Mouse (Mus musculus): Measurements from ENCODE around the gene Ybey. TPM values are rescaled to one million over a fixed set of nuclear protein-coding genes. Genes with fewer than 3 reads are reported as not detected.

Ybey gene
- polyA plus RNA-seq (2014; fragmentation: Nextera tagmentation; extraction: Ambion mirVana) = 3.3 and 4.2 TPM in 2 replicates

DNA sequence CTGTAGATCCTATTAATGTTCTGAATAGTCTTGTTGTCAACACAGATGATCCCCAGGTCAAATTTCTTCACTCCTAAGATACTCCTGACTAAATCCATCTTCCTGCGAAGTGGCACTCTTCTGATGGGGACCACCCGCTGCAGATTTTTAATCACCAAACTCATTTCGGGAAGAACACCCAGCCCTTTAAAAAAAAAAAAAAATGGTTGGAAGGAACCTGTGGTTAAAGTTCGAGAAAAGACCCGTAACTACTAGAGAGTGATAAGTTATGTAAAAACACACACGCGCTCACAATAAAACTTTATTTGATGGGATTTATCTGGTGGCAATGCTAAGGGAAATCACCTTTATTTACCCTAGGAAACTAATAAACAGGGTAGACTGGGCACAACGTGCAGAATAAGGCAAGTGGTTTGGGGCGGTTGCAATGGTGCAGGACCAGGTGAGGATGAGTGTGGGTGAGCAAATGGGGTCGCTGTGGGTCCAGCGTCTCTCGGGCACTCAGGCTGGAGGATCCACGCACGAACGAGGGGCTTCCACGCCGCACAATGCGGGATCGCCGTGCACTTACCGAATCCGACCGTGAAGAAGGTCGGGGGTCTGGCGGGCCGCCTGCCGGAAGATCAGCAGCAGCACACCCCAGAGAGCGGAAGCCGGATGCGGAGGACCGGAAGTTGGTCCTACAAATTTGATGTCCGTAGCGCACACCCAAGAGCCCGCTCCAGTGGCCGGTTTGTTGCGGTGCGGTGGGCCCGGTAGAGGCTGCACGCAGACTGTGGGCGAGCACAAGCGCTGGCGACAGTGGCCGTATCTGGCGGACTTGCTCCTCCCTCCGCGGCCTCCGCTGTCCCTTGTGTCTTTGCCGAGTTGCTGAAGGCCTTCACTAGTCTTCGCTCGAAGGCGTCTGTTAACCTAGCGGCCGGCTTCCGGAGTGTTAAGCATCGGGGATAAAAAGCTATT is at the start of gene Ybey, which contains the start of gene Mcm3ap:
TSS of gene Ybey (minus strand) at position 912 of the 960 bp plus-strand sequence.
TSS of gene Mcm3ap (plus strand) at position 725 of the 960 bp plus-strand sequence.
- H3K9me3 ChIP-seq (ENCODE audit: control insufficient read depth, low read length) = no peaks in the 10 kb centered on the region
- 1% methylated on average over 52 of the region's 55 CpGs for WGBS
- H3K27ac ChIP-seq (replicated peaks; ENCODE audit: low read depth, low read length) = peak within 1 kb of the TSS; percentile 83
- ATAC-seq (ENCODE audit: low read depth) (peak; percentile 97), DNase-seq (ENCODE audit: low spot score) (peak; percentile 95)
- H3K36me3 ChIP-seq (ENCODE audit: control insufficient read depth, insufficient read depth, low read length) = peaks cover 23% of the 10 kb centered on the region
- H3K4me2 ChIP-seq (ENCODE audit: low read depth, low read length) = peak within 1 kb of the TSS; percentile 70
- peak within 1 kb of the TSS; percentile 93 for H3K9ac ChIP-seq (ENCODE audit: low read depth, low read length)
- H3K27me3 ChIP-seq (replicated peaks; ENCODE audit: control insufficient read depth, insufficient read depth, low read length) = no peaks in the 10 kb centered on the region
- no peaks in the 10 kb centered on the region for H3K4me1 ChIP-seq (ENCODE audit: control insufficient read depth, insufficient read depth, low read length)
- peak within 1 kb of the TSS; percentile 87 for H3K4me3 ChIP-seq (ENCODE audit: low read depth, low read length)

DNA sequence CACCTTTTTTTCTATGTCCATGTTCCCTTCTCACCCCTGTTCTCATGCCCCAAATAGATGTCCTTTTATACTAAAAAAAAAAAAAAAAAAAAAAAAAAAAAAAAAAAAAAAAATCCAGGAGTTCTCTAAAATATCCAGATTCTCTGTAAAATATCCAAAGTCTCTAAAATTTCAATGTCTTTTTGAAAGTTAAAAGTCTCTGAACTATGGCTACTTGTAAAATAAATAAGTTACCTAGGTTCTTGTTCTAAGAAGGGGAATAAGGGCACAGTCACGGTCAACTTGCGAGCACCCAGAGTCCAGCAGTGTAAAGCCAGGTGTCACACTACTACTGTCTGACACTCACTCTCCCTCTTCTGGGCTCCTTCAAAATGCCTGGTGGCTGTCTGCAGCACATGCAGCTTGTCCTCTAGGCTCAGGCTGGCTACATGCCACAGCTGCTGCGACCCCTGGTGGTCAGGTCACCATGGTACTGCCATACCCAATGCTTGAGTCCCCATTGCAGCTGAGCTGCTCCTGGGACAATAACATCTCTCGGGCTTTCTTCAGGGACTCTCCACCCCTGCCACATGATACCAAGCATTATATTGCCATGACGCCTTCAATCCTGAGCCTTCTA is 44.2 kb upstream of the Ybey start:
- no peak overlapping the region for H3K4me2 ChIP-seq (ENCODE audit: low read depth, low read length)
- no peaks in the 10 kb centered on the region for H3K27me3 ChIP-seq (replicated peaks; ENCODE audit: control insufficient read depth, insufficient read depth, low read length)
- H3K4me1 ChIP-seq (ENCODE audit: control insufficient read depth, insufficient read depth, low read length) = no peaks in the 10 kb centered on the region
- ATAC-seq (ENCODE audit: low read depth) (peak; percentile 84), DNase-seq (ENCODE audit: low spot score) (peak; percentile 65)
- 0 out of 2 replicates have a peak, but pooled peaks cover 3% of the 10 kb centered on the region for H3K9me3 ChIP-seq (ENCODE audit: control insufficient read depth, low read length)
- peaks cover 68% of the 10 kb centered on the region for H3K36me3 ChIP-seq (ENCODE audit: control insufficient read depth, insufficient read depth, low read length)
- WGBS = 49% methylated on average over 5 of the region's 5 CpGs
- H3K27ac ChIP-seq (replicated peaks; ENCODE audit: low read depth, low read length) = no peak overlapping the region
- no peak overlapping the region for H3K4me3 ChIP-seq (ENCODE audit: low read depth, low read length)
- no peak overlapping the region for H3K9ac ChIP-seq (ENCODE audit: low read depth, low read length)

DNA sequence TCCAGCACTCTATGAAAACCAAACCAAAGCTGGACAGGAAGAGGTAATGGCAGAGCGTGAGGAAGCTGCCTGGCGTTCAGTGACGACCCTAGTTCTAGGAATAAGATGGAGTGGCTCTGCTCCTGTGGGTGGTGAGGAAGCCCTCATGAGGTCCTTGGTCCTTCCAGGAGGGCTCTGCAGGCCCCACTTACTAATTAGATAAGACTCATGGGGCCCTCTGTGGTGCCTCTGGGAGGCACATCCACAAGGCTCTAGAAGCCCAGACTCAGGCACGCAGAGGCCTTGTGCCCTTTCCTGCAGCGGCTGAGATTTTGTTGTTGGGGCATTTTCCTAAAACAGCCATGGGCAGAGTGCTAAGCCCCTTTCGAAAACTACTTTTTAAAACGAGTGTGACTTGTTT is 37.0 kb upstream of the Ybey start:
- H3K27me3 ChIP-seq (replicated peaks; ENCODE audit: control insufficient read depth, insufficient read depth, low read length) = no peaks in the 10 kb centered on the region
- 96% methylated on average over 7 of the region's 7 CpGs for WGBS
- H3K4me3 ChIP-seq (ENCODE audit: low read depth, low read length) = no peak overlapping the region
- no peaks in the 10 kb centered on the region for H3K4me1 ChIP-seq (ENCODE audit: control insufficient read depth, insufficient read depth, low read length)
- no peak overlapping the region for H3K9ac ChIP-seq (ENCODE audit: low read depth, low read length)
- DNase-seq (ENCODE audit: low spot score) (no peak), ATAC-seq (ENCODE audit: low read depth) (no peak)
- H3K9me3 ChIP-seq (ENCODE audit: control insufficient read depth, low read length) = no peaks in the 10 kb centered on the region
- peaks cover 93% of the 10 kb centered on the region for H3K36me3 ChIP-seq (ENCODE audit: control insufficient read depth, insufficient read depth, low read length)
- no peak overlapping the region for H3K4me2 ChIP-seq (ENCODE audit: low read depth, low read length)
- H3K27ac ChIP-seq (replicated peaks; ENCODE audit: low read depth, low read length) = no peak overlapping the region

DNA sequence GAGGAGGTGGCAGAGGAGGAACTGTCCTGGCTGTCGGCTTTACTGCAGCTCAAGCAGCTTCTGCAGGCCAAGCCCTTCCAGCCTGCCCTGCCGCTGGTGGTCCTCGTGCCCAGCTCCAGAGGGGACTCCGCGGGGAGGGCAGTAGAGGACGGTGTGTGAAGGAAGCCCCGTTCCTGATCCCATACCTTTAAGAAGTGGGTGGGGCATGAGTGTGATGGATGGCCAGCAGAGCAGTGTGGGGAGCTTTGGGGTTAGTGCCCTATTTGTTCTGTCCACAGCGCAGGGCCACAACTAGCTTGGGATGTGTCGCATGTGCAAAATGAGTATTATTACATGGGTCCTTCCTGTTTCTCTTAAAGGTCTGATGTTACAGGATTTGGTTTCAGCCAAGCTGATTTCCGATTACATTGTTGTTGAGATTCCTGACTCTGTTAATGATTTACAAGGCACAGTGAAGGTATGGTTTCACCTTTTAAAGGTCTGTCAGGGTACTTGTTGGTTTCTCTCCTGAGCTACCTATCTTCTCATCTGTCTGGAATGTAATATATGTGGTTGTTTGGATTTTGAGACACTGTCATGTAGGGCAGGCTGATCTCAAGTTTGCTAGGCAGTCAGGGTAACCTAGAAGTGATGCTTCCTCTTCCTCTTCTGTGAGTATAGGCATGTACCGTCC is 35.5 kb upstream of the Ybey start:
- Histone ChIP-seq H3K4me1 (ENCODE audit: control insufficient read depth, insufficient read depth, low read length) (no peaks in the 10 kb centered on the region), H3K27me3 (replicated peaks; ENCODE audit: control insufficient read depth, insufficient read depth, low read length) (no peaks in the 10 kb centered on the region), H3K9me3 (ENCODE audit: control insufficient read depth, low read length) (no peaks in the 10 kb centered on the region), H3K4me2 (ENCODE audit: low read depth, low read length) (no peak overlapping the region), H3K4me3 (ENCODE audit: low read depth, low read length) (no peak overlapping the region), H3K9ac (ENCODE audit: low read depth, low read length) (no peak overlapping the region), H3K36me3 (ENCODE audit: control insufficient read depth, insufficient read depth, low read length) (peaks cover 92% of the 10 kb centered on the region), H3K27ac (replicated peaks; ENCODE audit: low read depth, low read length) (no peak overlapping the region)
- no peak for DNase-seq (ENCODE audit: low spot score)
- no peak for ATAC-seq (ENCODE audit: low read depth)
- 90% methylated on average over 10 of the region's 11 CpGs for WGBS

DNA sequence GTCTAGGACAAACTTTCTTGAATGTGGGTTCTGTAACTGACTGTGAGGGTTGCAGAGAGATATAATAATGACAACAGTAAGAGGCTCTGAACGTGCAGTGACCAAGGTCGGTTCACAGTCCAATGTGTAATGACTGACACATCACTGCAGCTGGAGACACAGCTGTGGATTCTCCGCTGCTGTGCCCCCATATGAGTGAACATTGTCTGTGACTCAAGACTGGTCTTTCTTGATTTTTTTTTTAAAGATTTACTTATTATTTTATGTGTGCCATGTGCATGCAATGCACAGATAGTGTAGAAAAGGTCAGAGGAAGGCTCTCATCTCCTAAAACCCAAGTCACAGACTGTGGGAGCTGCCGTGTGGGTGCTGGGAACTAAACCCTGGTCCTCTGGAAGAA is 28.6 kb upstream of the Ybey start:
- DNase-seq (ENCODE audit: low spot score) = no peak
- peaks cover 92% of the 10 kb centered on the region for H3K36me3 ChIP-seq (ENCODE audit: control insufficient read depth, insufficient read depth, low read length)
- no peak overlapping the region for H3K4me3 ChIP-seq (ENCODE audit: low read depth, low read length)
- WGBS = 94% methylated on average over 4 of the region's 4 CpGs
- no peak overlapping the region for H3K27ac ChIP-seq (replicated peaks; ENCODE audit: low read depth, low read length)
- H3K27me3 ChIP-seq (replicated peaks; ENCODE audit: control insufficient read depth, insufficient read depth, low read length) = no peaks in the 10 kb centered on the region
- no peak overlapping the region for H3K9ac ChIP-seq (ENCODE audit: low read depth, low read length)
- no peaks in the 10 kb centered on the region for H3K4me1 ChIP-seq (ENCODE audit: control insufficient read depth, insufficient read depth, low read length)
- H3K4me2 ChIP-seq (ENCODE audit: low read depth, low read length) = no peak overlapping the region
- no peak for ATAC-seq (ENCODE audit: low read depth)
- no peaks in the 10 kb centered on the region for H3K9me3 ChIP-seq (ENCODE audit: control insufficient read depth, low read length)

DNA sequence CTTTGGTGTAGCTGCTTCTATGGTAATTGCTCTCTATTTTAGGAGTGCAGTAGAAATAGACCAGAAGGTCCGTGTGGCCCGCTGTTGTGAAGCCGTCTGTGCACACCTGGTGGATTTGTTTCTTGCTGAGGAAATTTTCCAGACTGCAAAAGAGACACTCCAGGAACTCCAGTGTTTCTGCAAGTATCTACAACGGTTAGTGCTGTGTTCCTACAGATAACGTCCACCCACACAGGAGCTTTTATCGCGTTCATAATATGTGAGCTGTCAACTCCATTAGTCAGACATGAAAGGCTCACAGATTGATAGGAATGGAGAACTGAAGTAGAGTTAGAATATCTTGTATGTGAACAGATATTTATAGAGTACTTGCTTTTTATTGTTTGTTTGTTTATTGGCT is 27.5 kb upstream of the Ybey start:
- 96% methylated on average over 7 of the region's 7 CpGs for WGBS
- Histone ChIP-seq H3K36me3 (ENCODE audit: control insufficient read depth, insufficient read depth, low read length) (peaks cover 89% of the 10 kb centered on the region), H3K4me1 (ENCODE audit: control insufficient read depth, insufficient read depth, low read length) (no peaks in the 10 kb centered on the region), H3K4me3 (ENCODE audit: low read depth, low read length) (no peak overlapping the region), H3K4me2 (ENCODE audit: low read depth, low read length) (no peak overlapping the region), H3K9ac (ENCODE audit: low read depth, low read length) (no peak overlapping the region), H3K9me3 (ENCODE audit: control insufficient read depth, low read length) (no peaks in the 10 kb centered on the region), H3K27ac (replicated peaks; ENCODE audit: low read depth, low read length) (no peak overlapping the region), H3K27me3 (replicated peaks; ENCODE audit: control insufficient read depth, insufficient read depth, low read length) (no peaks in the 10 kb centered on the region)
- DNase-seq (ENCODE audit: low spot score) (no peak), ATAC-seq (ENCODE audit: low read depth) (no peak)

DNA sequence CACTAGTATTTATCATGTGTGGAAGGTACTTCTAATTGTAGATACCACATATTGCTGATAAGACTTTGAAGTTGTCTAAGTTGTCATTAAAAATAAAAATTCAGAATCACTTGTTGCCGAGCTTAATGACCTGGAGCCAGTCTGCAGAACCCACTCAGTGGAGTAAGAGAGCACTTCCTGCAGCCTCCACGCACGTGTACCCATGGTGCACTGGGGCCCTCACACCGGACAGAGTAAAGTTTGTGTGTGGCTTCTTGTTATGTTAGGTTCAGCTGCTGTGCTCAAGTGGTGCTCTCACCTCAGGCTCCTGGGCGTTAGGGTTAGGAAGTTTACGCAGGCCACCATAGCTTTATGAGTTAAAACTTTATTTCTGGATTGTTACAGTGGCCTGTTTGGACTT is 26.6 kb upstream of the Ybey start:
- Histone ChIP-seq H3K4me3 (ENCODE audit: low read depth, low read length) (no peak overlapping the region), H3K4me1 (ENCODE audit: control insufficient read depth, insufficient read depth, low read length) (no peaks in the 10 kb centered on the region), H3K9me3 (ENCODE audit: control insufficient read depth, low read length) (no peaks in the 10 kb centered on the region), H3K9ac (ENCODE audit: low read depth, low read length) (no peak overlapping the region), H3K27me3 (replicated peaks; ENCODE audit: control insufficient read depth, insufficient read depth, low read length) (no peaks in the 10 kb centered on the region), H3K36me3 (ENCODE audit: control insufficient read depth, insufficient read depth, low read length) (peaks cover 89% of the 10 kb centered on the region), H3K4me2 (ENCODE audit: low read depth, low read length) (no peak overlapping the region), H3K27ac (replicated peaks; ENCODE audit: low read depth, low read length) (no peak overlapping the region)
- ATAC-seq (ENCODE audit: low read depth) (no peak), DNase-seq (ENCODE audit: low spot score) (no peak)
- WGBS = 86% methylated on average over 6 of the region's 6 CpGs

DNA sequence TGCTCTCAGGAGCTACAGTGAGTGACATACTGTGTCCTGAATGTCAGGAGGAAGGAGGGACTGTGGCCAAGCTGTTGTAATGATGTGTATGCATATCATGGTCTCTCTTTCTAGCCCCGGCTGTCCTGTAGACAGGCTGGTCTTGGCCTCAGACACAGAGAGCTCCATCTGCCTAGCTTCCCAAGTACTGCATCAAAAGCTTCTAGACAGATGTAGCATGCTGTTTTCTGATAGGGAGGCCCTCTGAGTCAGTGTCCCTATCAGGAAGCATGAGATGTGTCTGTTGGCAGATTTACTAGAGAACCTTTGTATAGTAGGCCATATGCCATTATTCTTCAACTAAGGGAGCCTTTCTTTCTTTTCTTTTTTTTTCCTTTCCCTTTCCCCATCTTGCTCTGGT is 24.6 kb upstream of the Ybey start:
- 93% methylated on average over 1 of the region's 1 CpGs for WGBS
- Histone ChIP-seq H3K9me3 (ENCODE audit: control insufficient read depth, low read length) (no peaks in the 10 kb centered on the region), H3K4me1 (ENCODE audit: control insufficient read depth, insufficient read depth, low read length) (no peaks in the 10 kb centered on the region), H3K4me3 (ENCODE audit: low read depth, low read length) (no peak overlapping the region), H3K36me3 (ENCODE audit: control insufficient read depth, insufficient read depth, low read length) (peaks cover 90% of the 10 kb centered on the region), H3K4me2 (ENCODE audit: low read depth, low read length) (no peak overlapping the region), H3K27ac (replicated peaks; ENCODE audit: low read depth, low read length) (no peak overlapping the region), H3K27me3 (replicated peaks; ENCODE audit: control insufficient read depth, insufficient read depth, low read length) (no peaks in the 10 kb centered on the region), H3K9ac (ENCODE audit: low read depth, low read length) (no peak overlapping the region)
- DNase-seq (ENCODE audit: low spot score) (no peak), ATAC-seq (ENCODE audit: low read depth) (no peak)
